Mouse (Mus musculus): ENCODE results near the gene Mef2d. TPM values are rescaled to one million over a fixed set of nuclear protein-coding genes. Genes with fewer than 3 reads are reported as not detected.

The Mef2d gene
- 100 to 1,000 TPM; 173 to 184 TPM for total RNA-seq (2021)
- long read RNA-seq, experiment 1, full-length matches to known transcripts: 9 of 210 reads
- long read RNA-seq, experiment 1, partial matches to known transcripts: 133 of 210 reads
- long read RNA-seq, experiment 1, other reads (novel, unspliced or antisense): 68 of 210 reads
- long read RNA-seq, experiment 2, full-length matches to known transcripts: 8 of 205 reads
- long read RNA-seq, experiment 2, partial matches to known transcripts: 114 of 205 reads
- long read RNA-seq, experiment 2, other reads (novel, unspliced or antisense): 83 of 205 reads

- peak within 1 kb of the TSS; percentile 95 for H3K4me3 ChIP-seq
- intact Hi-C loops (cut with DNase I): loop anchor here (10.0 kb wide), 1 partner anchor 353 kb away; no protein-coding TSS in a partner anchor
- H3K27ac ChIP-seq: peak within 1 kb of the TSS; percentile 100
- peak; percentile 56 for TF ChIP-seq CTCF (IDR thresholded peaks at IDR 0.05)
- peak; percentile 98 for DNase-seq
Measured at GRCm38 (mm10) chr3:88141787-88142523, at the start of gene Mef2d. Gene Mef2d, plus strand, starts transcription at chr3:88142372.

- H3K27ac ChIP-seq: no peak overlapping the region
- H3K4me3 ChIP-seq: no peak overlapping the region
- no peak for DNase-seq
- intact Hi-C loops (cut with DNase I): no loop called here
- TF ChIP-seq CTCF (IDR thresholded peaks at IDR 0.05): no peak
Measured at GRCm38 (mm10) chr3:88094126-88094525, 48.0 kb upstream of the Mef2d start.

GRCm38 (mm10) chr3:88097666-88098065, 44.5 kb upstream of the Mef2d start:
- intact Hi-C loops (cut with DNase I): loop anchor here (2.0 kb wide), 1 partner anchor 21 kb away; no protein-coding TSS in a partner anchor
- TF ChIP-seq CTCF (IDR thresholded peaks at IDR 0.05): no peak
- Histone ChIP-seq H3K27ac (no peak overlapping the region), H3K4me3 (no peak overlapping the region)
- DNase-seq: no peak

GRCm38 (mm10) chr3:88100251-88100650, 41.9 kb upstream of the Mef2d start:
- DNase-seq: no peak
- Histone ChIP-seq H3K4me3 (no peak overlapping the region), H3K27ac (no peak overlapping the region)
- no peak for TF ChIP-seq CTCF (IDR thresholded peaks at IDR 0.05)
- intact Hi-C loops (cut with DNase I): no loop called here

DNA sequence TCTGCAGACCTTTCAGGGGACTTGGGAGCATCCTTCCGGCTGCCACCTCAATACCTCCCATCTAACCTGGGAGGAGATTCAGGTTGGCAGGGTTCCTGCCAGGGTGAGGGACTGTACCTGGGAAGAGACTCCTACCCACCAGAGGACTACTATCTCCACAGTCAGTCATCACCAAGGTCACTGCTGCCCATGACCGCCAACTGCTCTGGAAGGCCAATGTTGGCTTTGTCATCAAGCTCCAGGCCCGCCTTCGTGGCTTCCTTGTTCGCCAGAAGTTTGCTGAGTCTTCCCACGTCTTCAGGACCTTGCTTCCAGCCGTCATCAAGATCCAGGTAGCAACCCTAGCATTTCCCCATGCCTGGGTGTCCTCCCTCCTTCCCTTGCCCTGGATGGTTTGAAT, 40.4 kb upstream of the Mef2d start:
- TF ChIP-seq CTCF (IDR thresholded peaks at IDR 0.05): no peak
- DNase-seq: no peak
- no peak overlapping the region for H3K4me3 ChIP-seq
- intact Hi-C loops (cut with DNase I): no loop called here
- no peak overlapping the region for H3K27ac ChIP-seq

- H3K4me3 ChIP-seq: no peak overlapping the region
- TF ChIP-seq CTCF (IDR thresholded peaks at IDR 0.05): no peak
- H3K27ac ChIP-seq: no peak overlapping the region
- DNase-seq: no peak
- intact Hi-C loops (cut with DNase I): no loop called here
Measured at GRCm38 (mm10) chr3:88102196-88102595, 40.0 kb upstream of the Mef2d start.

- no peak for DNase-seq
- Histone ChIP-seq H3K27ac (no peak overlapping the region), H3K4me3 (no peak overlapping the region)
- intact Hi-C loops (cut with DNase I): no loop called here
- no peak for TF ChIP-seq CTCF (IDR thresholded peaks at IDR 0.05)
Measured at GRCm38 (mm10) chr3:88102611-88103010, 39.6 kb upstream of the Mef2d start.

DNA sequence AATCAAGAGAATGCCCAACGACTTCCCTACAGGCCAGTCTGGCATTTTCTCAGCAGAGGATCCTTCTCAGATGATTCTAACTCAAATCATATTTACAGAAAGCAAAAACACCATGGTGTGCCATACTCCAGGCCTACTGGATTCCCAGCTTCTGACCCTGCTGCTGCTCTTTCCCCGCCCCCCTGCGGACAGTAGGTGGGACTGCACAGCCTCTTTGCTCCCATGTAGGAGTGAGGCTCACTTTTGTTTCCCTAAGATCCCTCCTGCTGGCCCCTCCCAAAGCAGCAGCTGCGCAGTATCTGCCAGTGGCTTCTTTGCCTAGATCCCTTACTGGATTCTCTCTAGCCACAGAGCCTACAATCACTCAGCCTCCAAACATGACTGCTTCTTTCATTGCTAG, 36.0 kb upstream of the Mef2d start:
- Histone ChIP-seq H3K4me3 (no peak overlapping the region), H3K27ac (no peak overlapping the region)
- DNase-seq: no peak
- intact Hi-C loops (cut with DNase I): no loop called here
- no peak for TF ChIP-seq CTCF (IDR thresholded peaks at IDR 0.05)

GRCm38 (mm10) chr3:88109126-88109525, 33.0 kb upstream of the Mef2d start:
- TF ChIP-seq CTCF (IDR thresholded peaks at IDR 0.05): no peak
- intact Hi-C loops (cut with DNase I): no loop called here
- no peak overlapping the region for H3K27ac ChIP-seq
- DNase-seq: no peak
- no peak overlapping the region for H3K4me3 ChIP-seq

- intact Hi-C loops (cut with DNase I): no loop called here
- no peak for TF ChIP-seq CTCF (IDR thresholded peaks at IDR 0.05)
- no peak overlapping the region for H3K27ac ChIP-seq
- no peak overlapping the region for H3K4me3 ChIP-seq
- no peak for DNase-seq
Measured at GRCm38 (mm10) chr3:88114396-88114795, 27.8 kb upstream of the Mef2d start.

DNA sequence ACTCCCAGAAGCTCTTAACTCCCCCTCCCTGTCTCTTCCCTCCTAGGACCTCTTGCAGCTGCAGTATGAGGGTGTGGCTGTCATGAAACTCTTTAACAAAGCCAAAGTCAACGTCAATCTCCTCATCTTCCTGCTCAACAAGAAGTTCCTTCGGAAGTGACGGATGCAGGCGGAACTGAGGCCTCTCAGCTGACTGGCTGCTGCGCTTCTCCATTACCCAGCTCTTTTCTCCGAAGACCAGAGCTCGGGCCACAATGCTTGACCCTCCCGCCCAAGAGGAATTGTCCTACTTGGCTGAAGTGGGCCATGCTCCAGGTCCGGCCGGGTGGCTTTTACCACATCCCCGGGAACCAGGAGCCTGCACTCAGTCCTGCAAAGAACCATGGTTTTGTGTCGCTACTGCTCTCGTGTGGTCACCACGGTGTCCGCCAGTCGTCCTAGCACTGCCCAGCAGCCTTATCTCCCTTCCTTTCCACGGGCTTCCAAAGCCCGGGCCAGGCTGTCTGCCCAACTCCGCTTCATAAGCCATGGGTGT, 22.0 kb upstream of the Mef2d start:
- TF ChIP-seq CTCF (IDR thresholded peaks at IDR 0.05): no peak
- peak overlapping the region; percentile 84 for H3K27ac ChIP-seq
- intact Hi-C loops (cut with DNase I): no loop called here
- peak overlapping the region; percentile 43 for H3K4me3 ChIP-seq
- peak; percentile 64 for DNase-seq

DNA sequence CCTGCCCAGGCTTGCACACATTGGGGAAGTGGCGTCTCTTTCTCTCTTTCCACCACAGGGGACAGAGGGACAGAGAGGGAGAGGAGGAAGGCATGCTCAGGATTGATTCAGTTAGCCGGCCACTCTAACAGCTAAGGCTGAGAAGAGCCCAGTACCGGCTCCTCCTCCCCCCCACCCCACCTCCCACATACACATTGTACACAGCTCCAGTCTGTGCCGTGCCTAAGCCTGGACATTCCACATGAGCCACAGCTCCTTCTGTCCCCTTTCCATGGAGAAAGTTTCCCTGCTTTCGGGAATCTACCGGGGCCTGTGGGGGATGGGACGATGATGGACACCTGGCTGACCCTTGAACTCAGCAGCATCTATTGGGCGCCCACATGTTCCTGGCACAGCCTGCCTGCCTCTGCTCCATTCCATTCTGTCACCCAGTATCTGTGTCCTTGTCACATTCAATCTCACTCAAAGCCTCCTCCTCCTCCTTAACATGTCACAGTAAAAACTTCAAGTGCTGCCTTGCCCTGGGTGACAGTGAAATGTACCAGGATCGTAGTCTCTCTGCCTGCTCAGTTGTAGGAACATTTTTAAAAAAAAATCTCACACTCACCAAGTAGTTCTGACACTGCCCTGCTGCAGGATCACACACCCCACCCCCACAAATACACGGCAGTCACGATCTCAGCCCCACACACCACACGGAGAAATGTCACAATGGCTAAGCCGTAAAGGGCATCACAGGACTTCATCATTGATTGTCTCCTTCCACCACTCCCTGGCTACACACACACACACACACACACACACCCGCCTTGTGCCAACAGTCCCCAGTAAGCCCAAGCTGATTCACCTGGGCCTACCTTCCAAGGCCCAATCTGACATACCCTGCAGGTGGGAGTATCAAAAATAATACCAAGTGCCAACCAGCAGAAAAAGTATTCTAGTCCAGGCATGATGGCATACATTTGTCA, 20.7 kb upstream of the Mef2d start:
- no peak for DNase-seq
- Histone ChIP-seq H3K4me3 (no peak overlapping the region), H3K27ac (no peak overlapping the region)
- TF ChIP-seq CTCF (IDR thresholded peaks at IDR 0.05): no peak
- intact Hi-C loops (cut with DNase I): no loop called here
